Mouse (Mus musculus) adrenal gland, adult 2 months (tissue): ENCODE data around the gene Fau. TPM values are rescaled to one million over a fixed set of nuclear protein-coding genes. Genes with fewer than 3 reads are reported as not detected.
"Not testable (repeated sequence)": the region's sequence is repeated elsewhere in the genome, so short reads cannot be mapped to it uniquely, and the experiment has no call there.

Experiments
- DNase-seq: peaks from one replicate; pipeline ENCODE4 v3.0.0; 2021
- long read RNA-seq: library from polyadenylated mRNA; stranded (forward); transcript quantifications from one replicate; pipeline ENCODE4 v2.0.0, GENCODE M21; 2021
- polyA plus RNA-seq: library from polyadenylated mRNA; depleted of rRNA; stranded (reverse); fragments of >200 nt; gene quantifications from 2 replicates; pipeline ENCODE4 v1.2.3, GENCODE M21; 2012; rRNA removed
- total RNA-seq, 2 experiments: library from RNA; stranded (reverse); gene quantifications; 2 replicates each; pipeline ENCODE4 v1.2.3; 2021

Gene Fau
- 1,000 to 10,000 TPM; 1,141 to 1,229 TPM for total RNA-seq
- 984 and 1,350 TPM in 2 replicates for polyA plus RNA-seq
- long read RNA-seq, transcript Fau-202 (5 exons, 613 nt): major isoform, 220 of 270 reads
- long read RNA-seq, transcript Fau-207 (4 exons, 744 nt): minor isoform, 11 of 270 reads
- long read RNA-seq, transcript Fau-201 (5 exons, 508 nt): minor isoform, 33 of 270 reads
- long read RNA-seq, partial matches to known transcripts: 5 of 270 reads
- long read RNA-seq, other reads (novel, unspliced or antisense): 1 of 270 reads

DNA sequence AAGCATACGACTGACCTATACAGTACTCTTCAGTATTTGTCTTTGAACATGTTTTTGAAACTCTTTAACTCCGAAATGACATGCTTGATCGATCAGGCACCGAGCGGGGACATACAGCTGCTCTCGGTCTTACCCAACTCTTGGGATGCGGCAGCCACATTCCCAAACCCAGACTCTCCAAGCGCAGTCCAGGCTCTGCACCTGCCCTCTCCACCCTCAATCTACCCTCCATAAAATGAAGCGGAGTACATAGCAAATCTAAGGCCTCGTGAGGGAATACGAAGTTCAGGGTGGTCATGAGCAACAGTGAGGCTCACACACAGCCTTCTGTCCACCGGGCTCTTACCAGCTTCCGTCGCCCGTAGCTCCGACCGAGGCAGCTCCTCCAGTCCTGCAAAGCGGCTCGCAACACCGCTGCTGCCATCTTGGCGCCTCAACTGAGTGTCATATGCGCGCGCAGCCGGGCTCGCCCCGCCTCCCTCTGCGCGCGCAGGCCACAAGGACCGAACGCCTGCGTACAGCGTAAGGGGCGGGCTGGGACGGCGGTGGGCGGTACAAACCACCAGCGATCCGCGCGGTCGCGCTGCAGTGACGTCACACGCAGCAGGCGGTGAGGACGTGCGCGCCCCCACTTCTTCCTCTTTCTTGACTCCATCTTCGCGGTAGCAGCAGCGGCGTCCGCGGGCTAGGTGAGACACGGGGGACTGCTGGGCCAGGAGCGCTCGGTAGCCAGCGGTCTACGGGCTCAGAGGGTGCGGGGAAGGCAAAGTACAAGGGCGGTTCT lies at the start of gene Fau, which contains the start of gene Mrpl49:
Gene Fau (plus strand): TSS at position 532 of the 784 bp plus-strand sequence.
Gene Mrpl49 (minus strand): TSS at position 473 of the 784 bp plus-strand sequence.
- peak; percentile 99 for DNase-seq

DNA sequence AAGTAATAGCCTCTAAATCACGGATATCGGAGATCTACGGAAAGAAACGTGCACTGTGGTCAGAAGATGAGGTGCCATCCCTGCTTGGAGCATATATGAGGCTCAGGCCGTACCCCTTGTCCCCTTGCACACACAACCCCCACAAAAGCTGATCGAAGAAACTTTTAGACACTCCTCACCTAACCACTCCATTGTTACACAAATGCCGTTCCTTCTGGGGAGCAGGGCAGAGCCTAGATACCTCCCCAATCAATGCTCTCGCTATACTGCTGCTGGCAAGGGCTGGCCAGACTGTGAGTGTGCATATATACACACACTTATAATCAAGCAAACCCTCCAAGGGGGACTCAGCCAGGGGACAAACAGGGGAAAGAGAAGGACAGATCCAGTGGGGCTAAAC lies 48.5 kb upstream of the Fau start:
- no peak for DNase-seq

DNA sequence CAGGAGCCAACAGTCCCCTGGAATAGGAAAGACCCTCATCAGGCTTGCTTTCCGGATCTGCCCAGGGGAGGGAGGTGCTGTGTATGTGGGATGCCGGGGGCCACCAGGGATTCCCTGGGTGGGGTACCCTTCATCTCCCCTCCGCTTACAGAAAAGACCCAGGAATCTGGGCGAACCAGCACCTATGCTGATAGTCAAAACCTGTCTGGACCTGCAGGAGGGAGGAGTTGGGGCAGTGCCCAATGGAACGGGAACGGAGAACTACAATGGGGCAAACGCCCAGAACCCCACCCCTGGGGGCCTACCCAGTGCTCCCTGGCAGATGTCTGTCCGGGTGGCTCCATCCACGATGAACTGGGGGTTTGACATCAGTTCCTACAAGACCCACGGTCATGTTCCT lies 44.0 kb upstream of the Fau start:
- DNase-seq: no peak

DNA sequence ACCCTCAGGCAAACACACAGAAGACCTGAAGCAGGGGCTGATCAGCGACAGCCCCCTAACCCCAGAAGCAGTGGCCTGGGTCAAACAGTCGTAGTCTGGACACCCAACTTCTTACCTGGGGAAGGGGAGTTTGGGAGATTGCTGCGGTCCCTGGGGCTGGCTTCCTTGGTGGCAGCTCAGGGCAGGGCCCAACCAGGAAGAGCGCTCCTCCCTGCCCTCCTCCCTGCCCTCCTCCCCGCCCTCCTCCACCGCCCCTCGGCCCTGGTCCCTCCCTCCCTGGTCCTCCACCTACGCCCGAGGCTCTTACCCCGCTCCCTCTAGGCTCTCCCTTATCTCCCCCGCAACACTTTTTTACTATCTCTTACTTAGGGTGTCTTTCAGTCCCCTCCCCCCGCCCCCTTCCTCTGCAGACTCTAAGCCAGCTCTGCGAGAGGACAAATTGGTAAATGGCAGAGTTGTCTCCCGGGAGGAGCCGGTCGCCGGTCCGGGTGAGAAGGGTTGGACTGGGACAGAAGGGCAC lies 42.6 kb upstream of the Fau start:
- peak; percentile 78 for DNase-seq

DNA sequence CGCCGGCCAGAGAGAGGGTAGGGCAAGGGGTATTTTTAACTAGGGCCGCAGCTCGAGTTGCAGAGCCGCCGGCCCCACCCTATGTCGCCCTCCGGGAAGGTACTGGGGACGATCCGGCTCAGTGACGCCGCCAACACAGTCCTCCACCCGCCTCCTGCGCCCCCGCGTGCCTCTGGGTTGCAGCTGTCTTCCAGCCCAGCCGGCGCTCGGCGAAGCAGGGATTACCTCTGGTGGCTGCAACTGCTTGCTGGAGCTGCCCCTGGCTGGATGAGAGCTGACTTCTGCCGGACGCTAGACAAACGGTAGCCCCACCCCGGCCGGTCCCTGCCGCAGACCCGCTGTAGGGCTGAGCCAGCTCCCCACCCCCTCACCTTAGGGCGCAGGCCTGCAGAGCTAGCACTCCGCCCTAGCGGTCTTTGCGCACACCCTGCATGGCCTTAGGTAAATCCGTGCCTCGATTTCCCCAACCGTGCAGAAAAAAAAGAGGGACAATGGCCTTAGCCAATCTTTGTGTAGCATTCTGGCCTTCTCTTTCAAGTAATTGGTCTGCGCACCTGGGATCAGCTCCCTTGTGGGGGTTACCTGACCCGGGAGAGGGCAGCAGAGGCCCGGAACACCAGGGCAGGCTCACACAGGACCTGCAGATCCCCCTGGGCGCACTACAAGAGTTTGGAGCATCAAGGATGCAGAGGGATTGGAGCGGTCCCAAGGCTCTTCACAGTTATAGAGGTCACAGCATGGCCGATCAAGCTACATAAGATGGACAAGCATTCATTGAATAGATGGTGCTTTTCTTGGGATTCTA lies 41.9 kb upstream of the Fau start, which contains the start of gene Capn1:
Gene Capn1 (minus strand): TSS at position 387 of the 805 bp plus-strand sequence.
- peak; percentile 86 for DNase-seq

DNA sequence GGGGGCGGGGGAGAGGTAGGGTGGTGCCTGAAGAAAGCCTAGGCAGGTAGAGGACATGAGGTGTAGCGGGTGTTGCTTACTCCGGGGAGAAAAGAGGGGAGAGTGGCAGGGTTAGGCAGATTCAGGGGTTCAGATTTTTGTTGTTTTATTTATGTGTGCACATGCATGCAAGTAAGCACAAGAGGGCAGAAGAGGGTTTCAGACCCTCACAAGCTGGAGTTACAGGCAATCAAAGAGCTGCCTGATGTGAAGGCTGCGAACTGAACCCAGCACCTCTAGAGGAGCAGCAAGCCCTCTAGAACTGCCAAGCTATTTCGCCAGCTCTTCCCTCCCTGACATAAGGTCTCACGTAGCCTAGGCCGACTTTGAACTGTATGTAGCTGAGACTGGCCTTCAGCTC lies 41.1 kb upstream of the Fau start:
- no peak for DNase-seq

DNA sequence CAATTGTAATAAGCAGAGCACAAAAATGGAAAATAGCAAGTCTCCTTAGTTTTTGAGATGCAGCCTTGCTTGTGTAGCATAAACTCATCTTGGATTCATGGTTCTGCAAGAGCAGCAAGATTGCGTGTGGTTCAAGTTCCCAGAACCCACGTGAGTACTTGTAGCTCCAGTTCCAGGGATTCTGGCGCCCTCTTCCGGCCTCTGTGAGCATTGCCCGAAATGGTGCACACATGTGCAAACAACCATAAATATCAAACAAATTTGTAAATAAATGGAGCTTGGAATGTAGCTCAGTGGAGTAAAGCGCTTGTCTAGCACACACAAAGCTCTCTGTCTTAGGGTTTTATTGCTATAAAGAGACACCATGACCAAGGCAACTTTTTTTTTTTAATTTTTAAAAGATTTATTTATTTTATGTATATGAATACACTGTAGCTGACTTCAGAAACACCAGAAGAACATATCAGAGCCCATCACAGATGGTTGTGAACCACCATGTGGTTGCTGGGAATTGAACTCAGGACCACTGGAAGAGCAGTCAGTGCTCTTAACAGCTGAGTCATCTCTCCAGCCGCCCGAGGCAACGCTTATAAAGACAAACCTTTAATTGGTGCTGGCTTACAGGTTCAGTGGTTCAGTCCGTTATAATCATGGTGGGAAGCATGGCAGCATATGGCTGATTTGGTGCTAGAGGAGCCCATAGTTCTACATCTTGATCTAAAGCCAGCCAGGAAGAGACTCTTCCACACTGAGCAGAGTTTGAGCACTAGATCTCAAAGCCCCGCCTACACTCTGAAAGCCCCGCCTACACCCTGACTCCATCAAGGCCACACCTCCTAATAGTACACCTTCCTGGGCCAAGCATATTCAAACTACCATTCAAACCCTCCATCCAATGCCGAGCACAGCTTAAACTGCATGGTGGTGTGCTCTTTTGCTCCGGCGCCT lies 39.2 kb upstream of the Fau start:
- DNase-seq: peak; percentile 86

DNA sequence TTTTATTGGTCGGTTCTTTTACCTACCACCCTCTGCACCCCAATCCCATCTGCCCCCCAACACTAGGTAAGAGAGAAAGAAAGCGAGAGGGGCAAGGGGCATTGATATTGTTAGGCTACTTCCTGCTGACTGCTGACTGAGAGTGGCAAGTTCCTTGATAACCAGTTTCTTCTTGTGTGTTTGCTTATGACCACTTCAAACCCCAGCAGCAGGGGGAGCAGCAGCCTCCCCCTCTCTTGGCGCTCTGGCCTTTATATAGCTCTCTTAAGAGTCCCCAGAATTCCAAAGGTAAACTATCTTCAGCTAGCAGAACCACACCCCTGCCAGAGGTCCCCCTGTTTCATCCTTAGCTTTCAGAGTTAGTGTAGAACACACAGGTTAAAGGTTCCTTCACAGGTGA lies 37.4 kb upstream of the Fau start:
- DNase-seq: no peak

DNA sequence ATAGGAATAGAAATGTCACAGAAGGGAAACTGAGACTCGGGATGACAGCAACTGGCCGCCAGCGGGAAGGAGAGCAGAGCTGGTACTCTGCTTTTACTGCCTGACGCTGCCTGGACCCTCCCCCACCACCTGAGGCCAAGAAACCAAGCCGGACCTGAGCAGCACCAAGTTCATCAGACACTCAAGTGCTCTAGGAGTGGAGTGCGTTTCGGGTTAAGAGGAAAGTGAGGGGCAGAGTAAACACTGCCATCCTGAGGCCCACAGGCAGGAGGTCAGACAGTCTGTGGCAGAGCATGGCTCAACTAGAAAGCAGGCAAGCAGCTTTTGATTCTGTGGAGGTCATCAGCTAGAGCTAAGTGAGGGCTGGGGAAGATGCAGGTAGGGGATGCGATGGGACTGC lies 34.6 kb upstream of the Fau start:
- no peak for DNase-seq

DNA sequence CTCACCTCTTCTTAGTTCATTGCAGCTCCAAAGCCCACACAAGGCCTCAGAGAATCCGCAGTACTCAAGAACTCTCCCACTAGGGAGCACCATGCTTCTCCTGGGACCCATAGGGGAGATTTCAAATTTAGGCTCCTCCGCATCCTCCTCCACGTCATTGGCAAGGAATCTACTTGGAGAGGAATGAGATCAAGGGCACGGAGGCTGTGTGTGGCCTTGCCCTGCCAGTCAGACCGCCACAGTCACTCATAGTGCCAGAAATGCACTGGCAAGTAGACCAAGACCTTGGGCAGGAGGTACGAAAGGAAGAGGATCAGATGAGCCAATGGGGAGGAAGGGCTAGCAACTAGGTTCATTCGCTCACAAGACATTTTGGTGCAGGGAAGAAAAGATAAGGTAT lies 33.7 kb upstream of the Fau start:
- peak; percentile 88 for DNase-seq

DNA sequence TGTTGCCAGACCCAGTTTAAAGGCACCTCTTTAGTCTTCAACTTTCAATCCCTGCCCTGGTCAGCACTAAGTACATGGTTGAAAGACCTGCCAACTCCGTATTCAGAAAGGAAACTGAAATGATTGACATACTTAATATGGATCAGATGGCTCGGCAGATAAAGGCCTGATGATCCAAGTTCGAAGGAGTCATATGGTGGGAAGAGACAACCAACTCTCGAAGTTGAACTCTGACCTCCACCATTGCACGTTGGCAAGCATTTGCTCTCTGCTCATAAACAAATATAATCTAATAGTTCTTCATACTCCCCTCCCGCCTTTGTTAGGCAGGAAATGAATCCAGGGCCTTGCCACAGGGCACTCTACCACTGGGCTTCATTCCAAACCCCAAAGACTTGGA lies 28.7 kb upstream of the Fau start:
- no peak for DNase-seq

DNA sequence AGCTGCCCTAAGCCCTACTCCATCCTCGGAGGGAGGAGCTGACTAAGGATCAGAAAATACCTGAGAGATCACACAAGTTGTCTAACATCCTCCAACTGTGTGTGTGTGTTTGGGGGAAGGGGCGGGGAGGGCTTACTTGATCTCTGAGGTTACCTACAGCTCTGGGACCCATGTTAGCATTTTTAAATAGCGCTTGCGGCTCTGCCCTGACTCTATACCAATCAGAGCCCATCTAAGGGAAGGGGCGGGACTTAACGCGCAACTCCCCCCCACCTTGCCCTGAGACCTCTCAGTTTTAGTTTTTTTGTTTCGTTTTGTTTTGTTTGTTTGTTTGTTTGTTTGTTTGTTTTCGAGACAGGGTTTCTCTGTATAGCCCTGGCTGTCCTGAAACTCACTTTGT lies 28.2 kb upstream of the Fau start:
- DNase-seq: no peak

DNA sequence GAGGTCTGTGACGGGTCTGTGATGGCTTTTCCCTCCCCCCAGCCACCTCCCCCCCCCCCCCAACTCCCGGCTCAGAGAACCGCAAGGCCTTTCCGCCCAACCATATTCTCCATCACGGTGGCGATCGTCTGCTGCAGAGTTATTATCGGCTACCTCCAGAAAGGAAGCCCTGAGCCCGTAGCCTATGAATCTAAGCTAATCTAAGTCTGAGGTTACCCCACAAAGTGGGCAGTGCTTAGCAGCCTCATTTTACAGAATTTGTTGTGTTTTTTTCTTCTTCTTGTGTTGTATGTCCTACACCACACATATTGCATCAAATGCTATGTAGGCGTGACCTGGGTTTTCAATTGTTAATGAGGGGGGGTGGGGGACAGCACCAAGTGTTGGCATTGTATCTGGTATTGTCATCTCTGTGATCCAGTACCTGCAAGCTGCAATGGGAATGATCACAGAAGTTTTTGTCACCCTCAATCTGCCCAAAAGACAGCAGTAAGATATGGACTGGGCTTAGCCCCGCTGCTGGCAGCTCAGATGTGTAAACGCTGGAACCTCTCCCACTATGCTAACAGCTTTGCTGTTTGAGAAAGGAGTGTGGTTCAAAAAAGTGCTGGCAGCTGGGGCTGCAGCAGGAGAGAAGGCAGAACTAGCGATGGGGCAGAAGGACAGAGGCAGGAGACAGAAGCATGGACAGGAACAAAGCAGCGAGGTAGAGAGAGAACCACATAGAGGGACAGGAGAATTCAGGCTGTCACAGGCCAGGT lies 26.9 kb upstream of the Fau start:
- no peak for DNase-seq

DNA sequence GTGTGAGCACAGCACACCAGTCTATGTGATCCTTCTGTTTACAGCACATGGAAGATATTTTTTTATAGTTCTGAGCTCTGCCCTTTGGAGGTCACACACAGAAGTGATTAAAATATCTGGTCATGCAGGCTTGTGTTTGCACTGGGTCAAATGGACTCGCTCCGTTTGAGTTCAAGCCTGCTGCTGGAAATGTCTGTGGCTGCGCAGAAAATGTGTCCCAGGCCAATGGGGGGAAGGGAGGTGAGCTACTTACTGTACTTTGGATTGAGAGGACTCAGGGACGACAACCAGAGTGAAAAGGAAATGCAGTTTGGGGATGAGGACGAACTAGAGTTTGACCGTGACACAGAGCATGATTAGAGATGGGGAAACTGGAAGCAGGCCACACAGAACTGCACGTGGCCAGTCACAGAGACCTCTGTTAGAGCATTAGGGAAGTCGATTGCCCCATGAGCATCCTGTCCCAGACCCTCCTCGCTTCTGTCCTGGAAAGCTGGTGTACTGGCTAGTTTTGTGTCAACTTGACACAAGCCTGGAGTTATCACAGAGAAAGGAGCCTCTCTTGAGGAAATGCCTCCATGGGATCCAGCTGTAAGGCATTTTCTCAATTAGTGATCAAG lies 21.6 kb upstream of the Fau start:
- DNase-seq: no peak

DNA sequence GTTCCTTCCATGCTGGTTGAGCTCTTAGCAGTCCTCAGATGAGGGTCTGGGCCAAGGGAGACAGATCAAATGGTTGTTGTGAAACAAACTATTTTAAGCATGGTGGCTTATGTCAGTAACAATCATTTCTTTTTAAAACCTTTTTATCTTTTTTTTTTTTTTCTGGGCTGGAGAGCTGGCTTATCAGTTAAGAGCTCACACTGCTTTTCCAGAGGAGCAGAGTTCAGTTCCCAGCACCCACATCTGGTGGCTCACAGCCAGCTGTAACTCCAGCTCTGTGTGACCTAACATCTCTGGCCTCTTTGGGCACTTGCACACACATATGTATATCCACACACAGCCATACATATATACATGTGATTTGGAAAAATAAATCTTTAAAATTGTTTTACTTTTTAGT lies 19.9 kb upstream of the Fau start:
- DNase-seq: no peak

DNA sequence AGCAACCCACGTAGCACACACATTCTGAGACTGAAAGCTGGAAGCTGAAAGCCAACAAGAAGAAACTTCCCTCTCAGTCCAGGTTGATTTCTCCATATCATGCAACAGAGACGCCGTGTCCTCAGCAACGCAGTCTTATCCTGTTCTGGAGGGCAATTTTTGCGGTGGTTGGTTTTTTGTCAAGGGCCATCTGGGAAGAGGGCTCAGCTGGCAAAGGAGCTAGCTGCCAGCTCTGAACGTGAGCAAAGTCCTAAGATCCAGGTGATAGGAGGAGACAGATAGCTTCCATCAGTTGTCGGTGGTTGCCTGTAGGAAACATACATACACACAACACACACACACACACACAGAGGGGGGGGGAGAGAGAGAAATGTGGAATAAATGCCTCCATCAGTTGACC lies 19.3 kb upstream of the Fau start:
- no peak for DNase-seq

DNA sequence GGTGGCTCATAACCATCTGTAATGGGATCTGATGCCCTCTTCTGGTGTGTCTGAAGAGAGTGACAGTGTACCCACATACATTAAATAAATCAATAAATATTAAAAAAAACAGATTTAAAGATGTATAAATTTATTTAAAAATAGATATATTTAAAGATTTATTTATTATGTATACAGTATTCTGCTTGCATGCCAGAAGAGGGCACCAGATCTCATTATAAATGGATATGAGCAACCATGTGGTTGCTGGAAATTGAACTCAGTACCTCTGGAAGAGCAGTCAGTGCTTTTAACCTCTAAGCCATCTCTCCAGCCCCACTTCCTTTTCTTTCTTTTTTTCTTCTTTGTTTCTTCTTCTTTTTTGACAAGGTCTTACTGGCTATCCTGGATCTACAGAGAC lies 17.6 kb upstream of the Fau start:
- no peak for DNase-seq

DNA sequence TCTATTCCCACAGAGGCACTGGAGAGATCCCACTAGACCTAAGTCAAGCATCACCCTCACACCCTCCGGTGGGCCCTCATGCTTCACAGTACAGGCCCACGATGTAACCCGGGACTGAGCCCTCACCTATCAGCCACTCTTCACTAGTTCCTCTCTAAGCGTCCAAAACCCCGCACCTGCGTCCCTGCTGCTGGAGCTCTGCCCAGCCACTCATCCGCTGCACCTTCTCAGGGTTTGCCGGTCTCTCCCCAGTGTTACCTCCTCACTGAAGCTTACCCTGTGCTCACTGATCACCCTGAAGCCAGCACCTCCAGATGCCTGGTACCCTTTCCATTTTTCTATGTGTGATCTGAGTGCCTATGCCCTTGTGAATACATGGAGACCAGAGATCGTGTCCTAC lies 15.4 kb upstream of the Fau start:
- no peak for DNase-seq

DNA sequence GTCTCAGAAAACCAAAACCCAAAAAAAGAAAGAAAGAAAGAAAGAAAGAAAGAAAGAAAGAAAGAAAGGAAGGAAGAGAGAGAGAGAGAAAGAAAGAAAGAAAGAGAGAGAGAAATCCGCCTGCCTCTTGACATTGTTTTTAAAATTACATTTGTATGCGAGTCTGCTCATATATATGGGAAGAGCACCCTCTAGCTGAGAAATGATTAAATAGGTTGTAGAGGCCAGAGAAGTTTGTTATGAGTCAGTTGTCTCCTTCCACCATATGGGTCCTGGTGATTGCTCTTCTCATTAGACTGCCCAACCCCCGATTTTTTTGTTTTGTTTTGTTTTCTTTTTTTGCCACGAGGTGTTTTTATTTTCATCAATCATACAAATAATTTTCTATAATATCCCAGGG lies 13.5 kb upstream of the Fau start:
- DNase-seq: not testable (repeated sequence)
